Mouse (Mus musculus): ENCODE measurements at regions not wholly inside any gene's neighbourhood (a gene's known extent, or its start where the extent isn't known, plus 50 kb on each side); places are given as distances from the start of the nearest gene placed in this dataset.

GRCm38 (mm10) chr6:89095911-89096310, 193.9 kb downstream of the Tpra1 start:
- Histone ChIP-seq H3K4me2 (replicated peaks; ENCODE audit: low read depth, low read length, severe bottlenecking) (no peak overlapping the region), H3K9me3 (ENCODE audit: control insufficient read depth, low read length) (no peaks in the 10 kb centered on the region), H3K4me3 (replicated peaks; ENCODE audit: low read length) (no peak overlapping the region), H3K27ac (replicated peaks; ENCODE audit: low read depth, low read length) (no peak overlapping the region), H3K9ac (ENCODE audit: low read depth, low read length, severe bottlenecking) (no peak overlapping the region), H3K36me3 (ENCODE audit: control insufficient read depth, insufficient read depth, low read length) (no peaks in the 10 kb centered on the region), H3K27me3 (ENCODE audit: control insufficient read depth, insufficient read depth, low read length) (no peaks in the 10 kb centered on the region), H3K4me1 (ENCODE audit: control insufficient read depth, insufficient read depth, low read length) (no peaks in the 10 kb centered on the region)
- TF ChIP-seq POLR2A (IDR thresholded peaks at IDR 0.05; ENCODE audit: borderline replicate concordance, extremely low read depth, insufficient read depth, insufficient read length): no peak
- ATAC-seq (ENCODE audit: low FRiP score, low read depth) (no peak), DNase-seq (ENCODE audit: low spot score) (no peak)
- 94% methylated on average over 14 of the region's 14 CpGs for whole genome bisulfite sequencing

GRCm38 (mm10) chr6:89097531-89097930, 195.5 kb downstream of the Tpra1 start:
- H3K4me2 ChIP-seq (replicated peaks; ENCODE audit: low read depth, low read length, severe bottlenecking): no peak overlapping the region
- H3K4me3 ChIP-seq (replicated peaks; ENCODE audit: low read length): no peak overlapping the region
- H3K36me3 ChIP-seq (ENCODE audit: control insufficient read depth, insufficient read depth, low read length): no peaks in the 10 kb centered on the region
- no peaks in the 10 kb centered on the region for H3K9me3 ChIP-seq (ENCODE audit: control insufficient read depth, low read length)
- no peaks in the 10 kb centered on the region for H3K4me1 ChIP-seq (ENCODE audit: control insufficient read depth, insufficient read depth, low read length)
- H3K27ac ChIP-seq (replicated peaks; ENCODE audit: low read depth, low read length): no peak overlapping the region
- H3K27me3 ChIP-seq (ENCODE audit: control insufficient read depth, insufficient read depth, low read length): no peaks in the 10 kb centered on the region
- ATAC-seq (ENCODE audit: low FRiP score, low read depth) (no peak), DNase-seq (ENCODE audit: low spot score) (no peak)
- WGBS: 84% methylated on average over 8 of the region's 8 CpGs
- no peak for TF ChIP-seq POLR2A (IDR thresholded peaks at IDR 0.05; ENCODE audit: borderline replicate concordance, extremely low read depth, insufficient read depth, insufficient read length)
- H3K9ac ChIP-seq (ENCODE audit: low read depth, low read length, severe bottlenecking): no peak overlapping the region

- WGBS: 90% methylated on average over 1 of the region's 1 CpGs
- TF ChIP-seq POLR2A (IDR thresholded peaks at IDR 0.05; ENCODE audit: borderline replicate concordance, extremely low read depth, insufficient read depth, insufficient read length): no peak
- ATAC-seq (ENCODE audit: low FRiP score, low read depth) (no peak), DNase-seq (ENCODE audit: low spot score) (no peak)
- Histone ChIP-seq H3K27me3 (ENCODE audit: control insufficient read depth, insufficient read depth, low read length) (no peaks in the 10 kb centered on the region), H3K27ac (replicated peaks; ENCODE audit: low read depth, low read length) (no peak overlapping the region), H3K9ac (ENCODE audit: low read depth, low read length, severe bottlenecking) (no peak overlapping the region), H3K4me1 (ENCODE audit: control insufficient read depth, insufficient read depth, low read length) (no peaks in the 10 kb centered on the region), H3K36me3 (ENCODE audit: control insufficient read depth, insufficient read depth, low read length) (no peaks in the 10 kb centered on the region), H3K4me3 (replicated peaks; ENCODE audit: low read length) (no peak overlapping the region), H3K9me3 (ENCODE audit: control insufficient read depth, low read length) (no peaks in the 10 kb centered on the region), H3K4me2 (replicated peaks; ENCODE audit: low read depth, low read length, severe bottlenecking) (no peak overlapping the region)
These were observed 217.2 kb downstream of the Tpra1 start for GRCm38 (mm10) chr6:89119241-89119640.

GRCm38 (mm10) chr6:89121023-89121745, 219.1 kb downstream of the Tpra1 start:
- Histone ChIP-seq H3K4me3 (replicated peaks; ENCODE audit: low read length) (no peak overlapping the region), H3K9me3 (ENCODE audit: control insufficient read depth, low read length) (no peaks in the 10 kb centered on the region), H3K36me3 (ENCODE audit: control insufficient read depth, insufficient read depth, low read length) (no peaks in the 10 kb centered on the region), H3K4me2 (replicated peaks; ENCODE audit: low read depth, low read length, severe bottlenecking) (no peak overlapping the region), H3K9ac (ENCODE audit: low read depth, low read length, severe bottlenecking) (no peak overlapping the region), H3K4me1 (ENCODE audit: control insufficient read depth, insufficient read depth, low read length) (no peaks in the 10 kb centered on the region), H3K27ac (replicated peaks; ENCODE audit: low read depth, low read length) (no peak overlapping the region), H3K27me3 (ENCODE audit: control insufficient read depth, insufficient read depth, low read length) (no peaks in the 10 kb centered on the region)
- DNase-seq (ENCODE audit: low spot score) (no peak), ATAC-seq (ENCODE audit: low FRiP score, low read depth) (peak; percentile 53; the same call in 1 of the 2 replicates)
- WGBS: 42% methylated on average over 4 of the region's 4 CpGs
- no peak for TF ChIP-seq POLR2A (IDR thresholded peaks at IDR 0.05; ENCODE audit: borderline replicate concordance, extremely low read depth, insufficient read depth, insufficient read length)

- no peak overlapping the region for H3K27ac ChIP-seq (replicated peaks; ENCODE audit: low read depth, low read length)
- no peaks in the 10 kb centered on the region for H3K4me1 ChIP-seq (ENCODE audit: control insufficient read depth, insufficient read depth, low read length)
- whole genome bisulfite sequencing: 78% methylated on average over 3 of the region's 3 CpGs
- no peaks in the 10 kb centered on the region for H3K27me3 ChIP-seq (ENCODE audit: control insufficient read depth, insufficient read depth, low read length)
- TF ChIP-seq POLR2A (IDR thresholded peaks at IDR 0.05; ENCODE audit: borderline replicate concordance, extremely low read depth, insufficient read depth, insufficient read length): no peak
- H3K4me2 ChIP-seq (replicated peaks; ENCODE audit: low read depth, low read length, severe bottlenecking): no peak overlapping the region
- no peaks in the 10 kb centered on the region for H3K36me3 ChIP-seq (ENCODE audit: control insufficient read depth, insufficient read depth, low read length)
- no peak for ATAC-seq (ENCODE audit: low FRiP score, low read depth)
- H3K9ac ChIP-seq (ENCODE audit: low read depth, low read length, severe bottlenecking): no peak overlapping the region
- no peak for DNase-seq (ENCODE audit: low spot score)
- no peaks in the 10 kb centered on the region for H3K9me3 ChIP-seq (ENCODE audit: control insufficient read depth, low read length)
- no peak overlapping the region for H3K4me3 ChIP-seq (replicated peaks; ENCODE audit: low read length)
These were observed 219.7 kb downstream of the Tpra1 start for GRCm38 (mm10) chr6:89121746-89122070.
